Mouse (Mus musculus): ENCODE data around the gene Endov. TPM values are rescaled to one million over a fixed set of nuclear protein-coding genes. Genes with fewer than 3 reads are reported as not detected.

The Endov gene
- polyA plus RNA-seq, 1 experiment from 2014 or later, result 21.6 TPM

DNA sequence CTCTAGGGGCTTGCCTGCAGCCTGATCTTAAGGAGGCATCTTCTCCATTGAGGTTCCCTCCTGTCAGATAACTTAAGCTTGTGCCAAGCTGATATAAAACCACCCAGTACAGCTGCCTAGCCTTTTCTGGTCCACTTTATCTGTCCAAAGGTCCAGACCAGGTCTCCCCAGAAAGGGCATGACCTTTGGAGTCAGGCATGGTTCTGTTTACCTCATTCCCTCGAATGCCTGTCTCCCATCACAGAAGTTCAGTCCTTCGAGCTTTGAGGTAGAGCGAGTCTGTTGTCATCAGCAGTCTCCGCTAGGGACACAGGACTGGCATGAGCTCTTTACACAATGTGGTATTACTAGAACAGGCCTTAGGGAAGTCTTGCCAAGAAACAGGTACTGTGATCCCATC, 15.2 kb downstream of the Endov start:
- Histone ChIP-seq H3K4me1 (peaks cover 19% of the 10 kb centered on the region), H3K9me3 (replicated peaks) (no peaks in the 10 kb centered on the region), H3K27ac (replicated peaks) (no peak overlapping the region), H3K36me3 (peaks cover 77% of the 10 kb centered on the region), H3K27me3 (ENCODE audit: low read depth, poor library complexity, severe bottlenecking) (no peaks in the 10 kb centered on the region), H3K4me3 (no peak overlapping the region)
- DNase-seq (ENCODE audit: low spot score), result no peak
- 90% methylated on average over 4 of the region's 4 CpGs for WGBS

DNA sequence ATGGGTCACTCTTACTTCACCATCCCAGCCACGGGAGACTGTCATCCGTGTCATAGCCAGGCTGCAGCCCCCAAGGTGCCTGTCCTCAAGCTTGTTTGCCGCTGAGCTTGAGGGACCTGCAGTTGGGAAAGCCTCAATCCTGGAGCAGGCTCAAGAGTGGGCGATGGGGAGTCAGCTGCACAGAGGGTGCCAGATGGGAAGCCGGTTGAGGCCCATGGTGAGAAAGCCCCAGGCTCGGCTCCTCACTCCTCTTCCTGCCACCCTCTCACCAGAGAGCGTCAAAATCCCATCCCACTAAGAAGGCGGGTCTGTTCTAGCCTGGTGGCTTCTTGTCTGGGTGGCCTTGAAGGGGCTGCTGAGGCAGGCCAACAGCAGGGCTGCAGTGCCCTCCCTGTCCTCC, 16.6 kb downstream of the Endov start:
- H3K4me3 ChIP-seq, result no peak overlapping the region
- H3K36me3 ChIP-seq, result peaks cover 63% of the 10 kb centered on the region
- no peak overlapping the region for H3K27ac ChIP-seq (replicated peaks)
- no peak for DNase-seq (ENCODE audit: low spot score)
- H3K9me3 ChIP-seq (replicated peaks), result no peaks in the 10 kb centered on the region
- peaks cover 30% of the 10 kb centered on the region for H3K4me1 ChIP-seq
- WGBS, result 85% methylated on average over 8 of the region's 8 CpGs
- H3K27me3 ChIP-seq (ENCODE audit: low read depth, poor library complexity, severe bottlenecking), result 0 out of 2 replicates have a peak, but pooled peaks cover 3% of the 10 kb centered on the region

DNA sequence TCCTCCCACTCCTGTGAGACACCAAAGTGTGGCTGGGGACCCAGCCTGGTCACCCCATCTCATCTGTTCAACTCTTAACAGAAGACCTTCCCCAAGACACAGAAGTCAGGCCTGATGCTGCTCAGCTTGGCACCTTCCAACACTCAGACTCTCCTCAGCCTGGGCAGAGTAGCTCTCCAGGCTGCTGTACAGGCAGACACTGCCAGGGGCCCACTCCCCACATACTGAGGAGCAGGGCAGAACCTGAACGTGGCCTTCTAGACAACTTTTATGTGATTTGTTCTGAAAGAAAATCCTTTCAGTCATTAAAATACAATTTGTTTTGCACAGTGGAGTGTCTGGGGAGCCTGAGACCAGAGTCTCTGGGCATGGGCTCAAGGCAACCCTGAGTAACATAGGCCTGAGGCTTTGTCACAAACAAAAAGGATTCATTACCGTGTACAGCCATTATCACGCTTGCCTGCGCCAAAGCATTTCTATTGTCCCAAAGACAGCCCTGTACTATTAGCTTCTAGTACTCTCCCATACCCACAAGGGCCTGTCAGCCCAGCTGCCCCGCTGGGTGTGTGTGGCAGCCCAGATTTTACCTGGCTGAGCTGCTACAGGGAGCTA, 18.1 kb downstream of the Endov start:
- H3K9me3 ChIP-seq (replicated peaks), result no peaks in the 10 kb centered on the region
- DNase-seq (ENCODE audit: low spot score), result no peak
- H3K4me3 ChIP-seq, result no peak overlapping the region
- H3K27ac ChIP-seq (replicated peaks), result peak overlapping the region; percentile 50; the same call in 1 of the 2 replicates
- peaks cover 36% of the 10 kb centered on the region for H3K4me1 ChIP-seq
- H3K36me3 ChIP-seq, result peaks cover 48% of the 10 kb centered on the region
- WGBS, result 61% methylated on average over 5 of the region's 5 CpGs
- peaks cover 10% of the 10 kb centered on the region for H3K27me3 ChIP-seq (ENCODE audit: low read depth, poor library complexity, severe bottlenecking)

GRCm38 (mm10) chr11:119513038-119513659, 22.0 kb downstream of the Endov start:
- Histone ChIP-seq H3K27ac (replicated peaks) (no peak overlapping the region), H3K36me3 (peaks cover 10% of the 10 kb centered on the region), H3K4me1 (peaks cover 67% of the 10 kb centered on the region), H3K4me3 (no peak overlapping the region), H3K27me3 (ENCODE audit: low read depth, poor library complexity, severe bottlenecking) (peaks cover 37% of the 10 kb centered on the region), H3K9me3 (replicated peaks) (no peaks in the 10 kb centered on the region)
- 75% methylated on average over 9 of the region's 9 CpGs for WGBS
- DNase-seq (ENCODE audit: low spot score), result no peak

DNA sequence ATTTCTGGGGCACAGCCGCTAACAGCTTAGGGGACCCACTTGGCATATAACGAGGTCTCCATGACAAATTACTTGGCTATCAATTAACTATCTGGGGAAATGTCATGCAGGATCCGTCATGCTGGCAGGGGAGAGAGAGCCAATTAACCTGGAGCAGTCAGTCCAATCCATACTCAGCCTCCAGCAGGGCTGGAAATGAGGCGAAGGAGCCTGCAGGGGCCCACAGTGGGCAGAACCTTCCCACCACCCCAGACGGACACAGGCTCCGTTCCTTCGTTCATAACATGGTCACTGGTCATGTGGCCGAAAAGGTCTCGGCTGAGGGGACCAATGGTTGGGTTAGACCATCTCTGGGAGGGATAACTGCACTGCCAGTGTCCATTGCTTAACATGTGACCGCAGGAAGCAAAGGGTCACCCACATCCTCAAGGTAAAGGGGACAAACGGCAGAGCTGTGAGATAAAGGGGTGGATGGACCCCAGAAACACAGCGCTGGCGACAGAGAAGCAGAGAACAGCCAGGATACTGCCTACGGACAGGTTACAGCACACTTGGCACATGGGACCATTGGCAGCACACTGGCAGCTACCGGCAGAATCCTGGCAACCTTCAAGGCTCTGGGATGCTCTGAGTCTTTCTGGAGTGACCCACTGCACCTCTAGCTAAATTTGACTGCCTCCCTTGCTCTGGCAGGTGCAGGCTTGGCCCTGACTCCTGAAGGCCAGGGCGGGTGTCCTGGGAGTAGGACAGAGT, 23.1 kb downstream of the Endov start:
- H3K4me1 ChIP-seq, result peaks cover 59% of the 10 kb centered on the region
- no peaks in the 10 kb centered on the region for H3K9me3 ChIP-seq (replicated peaks)
- peak overlapping the region; percentile 85 for H3K27ac ChIP-seq (replicated peaks)
- H3K27me3 ChIP-seq (ENCODE audit: low read depth, poor library complexity, severe bottlenecking), result peaks cover 37% of the 10 kb centered on the region
- H3K36me3 ChIP-seq, result no peaks in the 10 kb centered on the region
- WGBS, result 67% methylated on average over 16 of the region's 16 CpGs
- peak overlapping the region; percentile 51 for H3K4me3 ChIP-seq
- no peak for DNase-seq (ENCODE audit: low spot score)

DNA sequence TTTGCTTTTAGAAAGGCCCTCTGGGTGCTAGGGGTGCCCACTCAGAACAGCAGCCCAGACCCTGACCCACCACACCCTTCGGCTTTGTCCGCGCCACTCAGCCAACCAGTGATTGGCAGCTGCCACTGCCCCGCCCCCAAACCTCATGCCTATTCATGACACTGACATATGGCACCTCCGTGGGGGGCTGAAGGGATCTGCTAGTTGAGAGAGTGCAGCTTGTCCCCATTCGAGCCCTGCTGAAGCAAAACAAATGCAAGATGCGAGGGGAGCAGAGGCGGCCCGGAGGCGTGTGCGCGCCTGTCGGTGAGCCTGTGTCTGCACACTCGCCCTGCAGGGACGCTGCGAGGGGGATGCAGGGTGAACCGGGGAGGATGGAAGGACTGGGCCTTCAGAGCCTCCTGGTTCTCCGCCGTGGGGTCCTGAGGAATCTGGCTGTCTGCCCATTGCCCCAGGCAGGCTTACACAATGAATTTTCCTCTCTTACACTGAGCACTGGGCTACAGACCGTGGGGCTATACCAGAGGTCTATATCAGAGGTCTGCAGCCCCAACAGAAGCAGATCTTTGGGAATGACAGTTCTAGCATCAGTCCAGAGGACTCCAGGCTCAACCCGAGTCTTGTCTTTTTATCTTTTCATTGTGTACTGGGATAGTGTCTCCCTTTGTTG, 24.0 kb downstream of the Endov start:
- H3K36me3 ChIP-seq, result no peaks in the 10 kb centered on the region
- peak; percentile 89 for DNase-seq (ENCODE audit: low spot score)
- 4% methylated on average over 21 of the region's 21 CpGs for WGBS
- H3K27me3 ChIP-seq (ENCODE audit: low read depth, poor library complexity, severe bottlenecking), result peaks cover 37% of the 10 kb centered on the region
- no peaks in the 10 kb centered on the region for H3K9me3 ChIP-seq (replicated peaks)
- peak overlapping the region; percentile 85 for H3K27ac ChIP-seq (replicated peaks)
- peaks cover 54% of the 10 kb centered on the region for H3K4me1 ChIP-seq
- H3K4me3 ChIP-seq, result peak overlapping the region; percentile 51

DNA sequence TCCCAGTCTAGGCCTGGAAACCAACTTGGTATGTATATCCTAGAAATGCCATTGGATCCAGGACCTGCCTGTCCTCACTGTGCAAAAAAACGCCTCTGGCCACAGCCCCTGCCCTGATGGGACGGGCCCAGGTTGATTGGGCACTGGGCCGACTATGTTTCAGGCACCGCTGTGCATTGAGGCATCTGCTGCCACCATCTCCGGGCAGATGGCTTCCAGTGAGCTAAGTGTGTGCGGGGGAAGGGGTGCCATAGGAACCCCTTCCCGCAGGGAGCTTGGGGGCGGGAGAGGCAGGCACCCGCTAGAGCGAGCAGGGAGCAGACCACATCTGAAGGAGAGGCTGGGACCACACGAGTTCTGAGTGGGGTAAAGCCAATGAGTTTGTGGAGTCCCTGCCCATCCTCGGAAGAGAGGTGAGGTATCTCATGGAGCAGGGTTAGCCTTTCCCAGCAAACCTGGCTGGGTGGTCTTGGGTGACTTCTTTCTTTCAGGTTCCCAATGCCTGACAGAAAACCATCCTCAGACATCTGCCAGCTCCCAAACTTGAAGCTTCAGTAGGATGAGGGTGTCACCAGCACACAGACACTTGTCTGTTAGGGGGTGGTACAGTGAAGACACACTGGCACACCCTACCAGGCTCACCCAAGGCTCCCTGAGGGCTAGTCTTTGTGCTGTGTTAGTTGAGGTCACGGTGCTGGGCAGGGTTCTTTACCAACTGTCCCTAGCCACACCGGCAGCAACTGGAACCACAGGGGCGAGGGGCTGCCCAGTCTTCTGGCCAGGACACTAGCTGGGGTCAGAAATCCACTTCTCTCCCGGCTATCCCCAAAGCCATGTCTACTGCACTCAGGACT, 24.9 kb downstream of the Endov start:
- H3K4me1 ChIP-seq, result peaks cover 49% of the 10 kb centered on the region
- 78% methylated on average over 16 of the region's 16 CpGs for WGBS
- H3K27me3 ChIP-seq (ENCODE audit: low read depth, poor library complexity, severe bottlenecking), result peaks cover 37% of the 10 kb centered on the region
- peak overlapping the region; percentile 51; the same call in 1 of the 2 replicates for H3K4me3 ChIP-seq
- H3K9me3 ChIP-seq (replicated peaks), result no peaks in the 10 kb centered on the region
- peak overlapping the region; percentile 85 for H3K27ac ChIP-seq (replicated peaks)
- DNase-seq (ENCODE audit: low spot score), result no peak
- H3K36me3 ChIP-seq, result no peaks in the 10 kb centered on the region

DNA sequence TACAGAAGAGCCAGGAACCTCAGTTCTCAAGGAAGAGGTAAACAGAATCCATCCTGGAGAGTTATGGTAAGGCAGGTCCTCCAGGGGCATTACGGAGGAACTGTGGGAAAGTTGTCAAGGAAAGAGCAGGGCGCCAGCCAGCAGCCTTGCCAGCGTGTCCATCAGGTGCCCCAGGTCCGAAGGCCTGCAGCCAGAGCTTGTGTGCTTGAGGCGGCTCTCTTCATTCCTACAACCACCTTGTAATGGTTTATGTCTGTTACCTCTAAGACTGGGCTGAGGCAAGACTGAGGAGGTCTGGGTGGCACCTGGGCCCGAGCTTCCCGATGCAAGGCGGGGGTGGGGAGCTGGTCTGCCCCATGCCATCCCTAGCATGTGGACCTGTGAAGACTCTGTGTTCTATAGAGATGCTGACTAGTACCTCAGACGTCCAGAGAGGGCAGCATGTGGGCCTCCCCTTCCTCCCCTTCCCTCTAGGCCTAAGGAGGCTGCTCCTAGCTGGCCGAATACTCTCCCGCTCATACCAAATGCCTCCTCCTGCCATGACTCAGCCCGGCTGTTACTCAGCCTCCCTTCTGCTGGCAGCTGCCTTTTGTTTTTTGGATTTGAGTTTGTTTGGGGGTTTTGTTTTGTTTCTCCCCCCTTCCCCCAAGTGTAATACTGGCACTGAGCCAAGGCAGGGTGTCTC, 25.7 kb downstream of the Endov start:
- H3K4me1 ChIP-seq, result peaks cover 44% of the 10 kb centered on the region
- WGBS, result 68% methylated on average over 12 of the region's 12 CpGs
- DNase-seq (ENCODE audit: low spot score), result peak; percentile 22
- peak overlapping the region; percentile 85; the same call in 1 of the 2 replicates for H3K27ac ChIP-seq (replicated peaks)
- H3K27me3 ChIP-seq (ENCODE audit: low read depth, poor library complexity, severe bottlenecking), result peaks cover 37% of the 10 kb centered on the region
- no peaks in the 10 kb centered on the region for H3K9me3 ChIP-seq (replicated peaks)
- H3K4me3 ChIP-seq, result no peak overlapping the region
- H3K36me3 ChIP-seq, result no peaks in the 10 kb centered on the region

DNA sequence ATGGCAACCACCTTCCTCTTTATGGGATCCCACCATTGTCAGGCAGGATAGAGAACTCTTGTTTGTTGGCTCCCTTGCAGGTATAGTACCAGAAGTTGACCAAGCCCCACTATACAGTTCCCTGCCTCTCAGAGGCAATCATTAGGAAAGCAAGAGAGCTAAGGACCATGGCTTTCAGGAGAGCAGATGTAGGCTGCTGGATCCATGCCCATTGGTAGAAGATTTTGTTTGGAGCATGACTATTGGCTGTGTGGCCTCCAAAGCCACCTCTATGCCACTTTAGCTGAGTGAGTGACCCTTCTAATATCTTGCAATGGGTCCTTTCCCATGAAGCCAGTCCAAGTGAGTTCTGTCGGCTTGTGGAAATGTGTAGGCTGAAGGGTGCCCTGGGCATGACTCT, 28.2 kb downstream of the Endov start:
- Histone ChIP-seq H3K4me3 (no peak overlapping the region), H3K9me3 (replicated peaks) (no peaks in the 10 kb centered on the region), H3K4me1 (peaks cover 30% of the 10 kb centered on the region), H3K27me3 (ENCODE audit: low read depth, poor library complexity, severe bottlenecking) (peaks cover 26% of the 10 kb centered on the region), H3K27ac (replicated peaks) (no peak overlapping the region), H3K36me3 (no peaks in the 10 kb centered on the region)
- DNase-seq (ENCODE audit: low spot score), result no peak
- WGBS, result 90% methylated on average over 1 of the region's 1 CpGs

DNA sequence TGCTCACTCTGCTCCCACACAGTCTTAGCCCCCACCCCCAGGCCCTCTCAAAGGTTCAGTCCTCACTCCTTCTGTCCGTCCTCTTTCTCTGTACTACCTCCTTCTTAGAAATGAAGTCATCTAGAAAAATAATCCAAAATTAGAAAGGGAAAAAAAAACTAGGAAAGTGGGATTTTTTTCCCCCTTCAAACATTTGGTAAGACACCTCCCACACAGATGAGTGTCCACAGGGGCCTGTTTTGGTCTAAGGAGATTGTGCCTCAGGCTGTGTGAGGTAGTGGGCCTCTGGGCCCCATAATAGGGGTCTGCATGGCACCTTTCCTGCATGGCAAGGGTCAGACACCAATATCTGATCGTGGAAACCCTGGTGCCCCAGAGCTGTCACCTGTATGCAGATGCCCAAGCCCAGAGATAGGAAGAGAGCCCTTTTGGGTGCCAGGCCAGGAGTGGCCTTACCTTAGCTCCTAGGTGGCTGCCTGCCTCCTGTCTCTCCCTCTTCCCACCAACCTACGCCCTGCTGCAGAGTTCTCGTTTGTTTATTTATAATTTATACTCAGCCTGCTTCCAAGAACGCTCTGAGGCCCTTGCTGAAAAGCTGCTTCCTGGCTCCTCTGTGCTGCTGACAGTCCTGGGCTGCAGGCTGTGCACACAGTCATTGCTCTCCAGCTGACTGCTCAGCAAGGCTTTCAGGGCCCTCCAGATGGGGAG, 29.0 kb downstream of the Endov start:
- Histone ChIP-seq H3K9me3 (replicated peaks) (no peaks in the 10 kb centered on the region), H3K4me1 (peaks cover 27% of the 10 kb centered on the region), H3K27me3 (ENCODE audit: low read depth, poor library complexity, severe bottlenecking) (peaks cover 21% of the 10 kb centered on the region), H3K36me3 (no peaks in the 10 kb centered on the region), H3K27ac (replicated peaks) (no peak overlapping the region), H3K4me3 (no peak overlapping the region)
- no peak for DNase-seq (ENCODE audit: low spot score)
- WGBS, result 84% methylated on average over 5 of the region's 5 CpGs

DNA sequence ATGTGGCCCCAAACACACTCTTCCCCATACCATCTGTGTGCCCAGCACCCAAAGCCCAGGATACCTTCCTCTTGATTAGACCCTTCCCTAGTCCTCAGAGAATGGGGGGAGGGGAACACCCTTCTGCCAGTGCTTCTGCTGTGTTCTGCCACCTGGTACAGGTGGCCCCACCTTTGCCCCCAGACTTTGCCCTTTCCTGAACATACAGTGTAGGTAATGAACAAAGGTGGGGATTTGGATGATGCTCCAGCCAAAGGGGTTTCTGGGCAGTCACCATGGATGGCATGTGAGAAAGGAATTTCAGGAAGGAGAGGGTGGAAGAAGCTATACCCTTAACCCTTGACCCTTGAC, 29.5 kb downstream of the Endov start:
- Histone ChIP-seq H3K4me3 (no peak overlapping the region), H3K36me3 (no peaks in the 10 kb centered on the region), H3K4me1 (peaks cover 22% of the 10 kb centered on the region), H3K9me3 (replicated peaks) (no peaks in the 10 kb centered on the region), H3K27me3 (ENCODE audit: low read depth, poor library complexity, severe bottlenecking) (peaks cover 16% of the 10 kb centered on the region), H3K27ac (replicated peaks) (no peak overlapping the region)
- DNase-seq (ENCODE audit: low spot score), result no peak
